Mouse (Mus musculus): ENCODE data around the gene Mcmbp. TPM values are rescaled to one million over a fixed set of nuclear protein-coding genes. Genes with fewer than 3 reads are reported as not detected.

The Mcmbp gene
- 12.8 and 13.7 TPM in 2 replicates for polyA plus RNA-seq (2012; rRNA removed)

GRCm38 (mm10) chr7:128740334-128740733, at the start of gene Mcmbp:
Gene Mcmbp, minus strand, starts transcription at chr7:128740495.

DNA sequence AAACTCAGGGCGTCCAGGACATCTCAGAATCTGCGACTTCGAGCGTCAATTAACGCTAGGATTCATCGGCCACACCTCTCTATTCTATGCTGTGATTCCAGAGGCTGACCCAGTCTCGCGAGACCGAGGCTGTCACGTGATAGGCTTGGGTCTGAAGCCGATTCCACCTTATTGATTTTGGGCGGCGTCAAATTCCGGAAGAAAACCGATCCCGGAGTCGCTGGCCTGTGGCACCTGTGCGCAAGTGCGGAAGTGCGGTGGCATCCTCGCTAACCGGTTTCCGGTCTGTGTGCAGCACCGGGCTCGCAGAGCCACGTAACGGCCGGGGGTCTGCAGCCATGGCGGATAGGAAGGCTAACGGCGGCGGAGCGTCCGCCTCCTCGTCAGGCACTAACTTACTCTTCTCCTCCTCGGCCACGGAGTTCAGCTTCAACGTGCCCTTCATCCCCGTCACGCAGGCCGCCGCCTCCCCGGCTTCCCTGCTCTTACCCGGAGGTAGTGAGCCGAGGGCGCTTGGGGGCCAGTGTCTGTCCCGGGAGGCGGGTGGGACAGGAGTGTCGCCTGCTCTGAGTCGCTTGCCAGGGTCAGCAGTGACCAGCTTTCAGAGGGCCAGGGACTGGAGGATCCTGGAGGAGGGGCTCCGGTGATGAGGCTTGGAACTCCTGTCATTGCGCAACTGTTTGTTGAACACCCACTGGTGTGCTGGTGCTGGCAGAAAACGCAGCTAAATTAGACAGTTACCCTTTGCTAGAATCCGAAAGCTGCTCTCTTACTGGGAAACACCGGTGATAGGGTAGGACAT, 4.6 kb upstream of the Mcmbp start, which contains the start of gene Sec23ip:
Gene Sec23ip, plus strand, starts transcription at position 260 of the 802 bp plus-strand sequence.

Other genes starting within 250 kb of the Mcmbp start
- gene Bag3, start 216.9 kb downstream of the Mcmbp start, polyA plus RNA-seq (2012; rRNA removed) = 3.3 and 3.5 TPM in 2 replicates
- 5.5 and 6.0 TPM in 2 replicates for gene Inpp5f, start 129.2 kb downstream of the Mcmbp start, polyA plus RNA-seq (2012; rRNA removed)
- gene Sec23ip, start 4.4 kb upstream of the Mcmbp start, polyA plus RNA-seq (2012; rRNA removed) = 8.5 and 9.9 TPM in 2 replicates